Mouse (Mus musculus) hindlimb bud, embryonic 11.5 days (tissue): ENCODE measurements around the gene Snrpb.

Experiments used
- DNase-seq: peaks from one replicate; pipeline ENCODE4 v3.0.0-alpha.2; 2012; ENCODE audit warnings: low read depth, low spot score; ENCODE audit errors: extremely low spot score

Gene Snrpb

DNA sequence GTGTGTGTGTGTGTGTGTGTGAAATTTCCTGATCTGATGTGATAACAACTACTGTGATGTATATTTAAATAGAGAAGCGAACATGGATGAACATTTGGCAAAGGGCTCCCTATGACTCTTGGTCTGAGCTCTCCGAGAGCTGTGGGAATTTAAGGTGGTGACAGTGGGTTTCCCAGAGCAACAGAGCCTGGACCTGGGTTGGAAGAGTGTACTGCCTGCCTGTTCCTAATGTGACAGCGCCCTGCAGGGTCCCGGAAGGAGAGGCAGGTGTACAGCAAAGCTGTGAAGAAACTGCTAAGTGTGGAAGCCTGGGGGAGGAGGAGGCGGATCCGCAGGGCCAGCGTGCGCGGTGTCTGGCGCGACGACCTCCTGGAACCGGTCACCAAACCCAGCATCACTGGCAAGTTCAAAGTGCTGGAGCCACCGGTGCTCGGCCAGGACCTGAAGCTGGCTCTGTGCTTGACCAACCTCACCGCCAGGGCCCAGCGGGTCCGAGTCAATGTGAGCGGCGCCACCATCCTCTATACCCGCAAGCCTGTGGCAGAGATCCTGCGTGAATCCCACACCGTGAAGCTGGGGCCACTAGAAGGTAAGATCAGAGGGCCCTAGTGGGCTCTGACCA lies 34.4 kb downstream of the Snrpb start:
- DNase-seq, result no peak

DNA sequence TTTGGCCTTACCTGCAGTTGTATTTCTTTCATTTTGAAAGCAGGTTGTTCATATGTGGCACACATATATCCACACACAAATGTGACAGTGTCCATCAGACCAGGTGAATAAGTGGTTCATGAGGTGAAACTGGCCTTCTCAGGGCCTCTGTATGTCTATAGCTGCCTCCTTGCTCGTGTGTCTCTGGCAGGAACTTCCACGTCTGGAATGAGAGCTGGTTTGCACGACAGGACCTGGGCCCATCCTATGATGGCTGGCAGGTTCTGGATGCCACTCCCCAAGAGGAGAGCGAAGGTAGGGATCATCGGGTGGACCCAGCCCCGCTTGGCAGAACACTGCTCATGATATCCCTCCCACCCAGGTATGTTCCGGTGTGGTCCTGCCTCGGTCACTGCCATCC lies 36.2 kb downstream of the Snrpb start:
- DNase-seq, result no peak

GRCm38 (mm10) chr2:130129687-130130086 lies 49.5 kb downstream of the Snrpb start:
- no peak for DNase-seq

- no peak for DNase-seq
Observed at GRCm38 (mm10) chr2:130126073-130126472, 53.1 kb downstream of the Snrpb start.

DNA sequence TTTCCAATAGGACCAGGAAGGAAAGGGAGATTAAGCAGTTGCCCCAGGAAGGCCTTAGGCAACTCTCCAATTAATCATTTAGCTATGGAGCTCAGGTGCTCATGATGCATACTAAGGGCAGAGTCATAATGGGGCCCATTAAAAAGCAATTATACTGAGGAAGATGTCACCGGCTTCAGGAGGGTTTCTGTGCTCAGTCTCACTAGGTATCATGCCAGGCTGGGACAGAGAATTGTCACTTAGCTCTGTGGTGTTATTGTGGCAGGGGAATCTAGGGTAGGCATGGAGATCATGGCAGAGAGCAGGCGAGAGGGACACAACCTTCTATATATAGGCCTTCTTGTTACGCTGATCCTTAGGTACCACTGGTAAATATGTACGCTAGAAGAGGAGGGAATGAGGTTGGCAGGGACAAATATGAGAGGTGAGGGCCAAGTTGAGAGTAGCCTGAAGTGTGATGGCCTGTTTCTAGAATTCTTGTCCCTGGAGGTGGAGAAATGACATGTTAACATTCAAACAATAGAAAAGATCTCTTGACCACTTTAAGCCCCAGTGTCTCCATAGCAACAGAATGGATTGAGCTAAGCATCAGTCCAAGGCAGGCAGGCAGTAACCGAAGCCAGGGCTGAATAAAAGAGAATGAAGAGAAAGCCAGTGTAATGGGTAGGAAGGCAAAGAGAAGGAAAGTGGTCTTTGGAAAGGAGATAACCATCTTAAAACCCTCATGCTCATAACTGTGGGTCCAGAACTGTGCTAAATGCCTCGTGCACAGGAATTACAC lies 53.7 kb downstream of the Snrpb start:
- DNase-seq, result no peak
